Mouse (Mus musculus) lung, adult 18-20 months (tissue): Measurements from ENCODE around the gene Chsy1.

Experiments used
- DNase-seq, 2 experiments: peaks; one replicate each; pipeline ENCODE4 v3.0.0; 2022; ENCODE audit warnings: mixed read lengths in 2 of 2

The Chsy1 gene

GRCm38 (mm10) chr7:66140923-66141570 lies 31.7 kb downstream of the Chsy1 start:
- no peak for DNase-seq

GRCm38 (mm10) chr7:66142514-66142913 lies 33.2 kb downstream of the Chsy1 start:
- no peak for DNase-seq

DNA sequence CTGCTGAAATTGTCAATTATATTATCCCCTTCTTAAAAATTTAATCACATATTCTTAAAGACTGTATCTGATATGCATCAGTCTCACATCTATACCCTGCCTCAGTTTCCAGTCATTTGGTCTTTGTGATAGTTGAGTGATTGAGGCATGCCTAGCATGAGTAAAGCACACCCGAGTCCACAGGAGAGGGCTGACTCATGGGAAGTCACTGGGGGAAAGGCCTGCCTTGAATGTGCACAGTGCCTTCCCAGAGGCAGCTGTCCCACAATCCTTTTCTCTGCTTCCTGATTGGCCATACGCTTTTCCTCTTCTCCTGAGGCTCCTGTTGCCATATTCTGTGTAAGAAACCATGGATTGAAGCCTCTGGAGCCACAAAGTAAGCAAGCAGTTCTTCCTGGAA lies 35.2 kb downstream of the Chsy1 start:
- no peak for DNase-seq

DNA sequence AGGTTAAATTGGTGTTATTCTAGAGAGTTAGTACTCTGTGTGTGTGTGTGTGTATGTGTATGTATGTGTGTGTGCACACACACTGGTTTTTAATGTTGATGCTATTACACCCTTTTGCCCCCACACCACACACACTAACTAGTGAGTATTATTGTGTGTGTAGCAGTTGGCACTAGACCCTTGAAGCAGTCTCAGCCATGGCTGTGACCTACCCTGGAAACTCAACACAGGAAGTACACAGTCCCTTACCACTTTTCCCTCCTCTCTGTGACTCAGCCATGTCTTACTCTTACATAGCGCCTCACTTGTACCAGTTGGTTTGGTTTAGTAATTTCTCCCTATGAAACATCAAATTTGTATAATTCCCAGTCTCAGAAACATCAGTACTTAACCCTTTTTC lies 37.8 kb downstream of the Chsy1 start:
- no peak for DNase-seq

GRCm38 (mm10) chr7:66147816-66148215 lies 38.5 kb downstream of the Chsy1 start:
- DNase-seq: peak; percentile 68

GRCm38 (mm10) chr7:66149506-66149905 lies 40.2 kb downstream of the Chsy1 start:
- no peak for DNase-seq

DNA sequence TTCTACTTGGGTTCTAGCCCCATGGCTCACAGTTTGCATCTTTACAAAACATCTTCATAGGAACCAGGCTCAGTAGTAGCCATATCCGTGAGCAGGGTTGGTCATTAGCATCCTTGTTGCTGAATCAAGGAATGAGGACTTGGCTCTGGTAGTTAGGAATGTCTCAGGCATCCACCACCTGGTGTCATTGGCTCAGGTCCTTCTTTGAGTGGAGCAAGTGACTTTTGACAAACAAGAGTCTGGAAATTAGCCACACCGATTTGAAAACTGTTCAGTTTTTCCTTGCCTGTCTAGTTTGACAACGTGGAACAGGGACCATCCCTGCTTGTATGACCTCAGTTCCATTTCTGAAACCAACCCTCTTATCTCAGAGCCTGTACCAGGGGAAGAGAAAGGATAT lies 41.1 kb downstream of the Chsy1 start:
- DNase-seq: peak; percentile 20 to 44

DNA sequence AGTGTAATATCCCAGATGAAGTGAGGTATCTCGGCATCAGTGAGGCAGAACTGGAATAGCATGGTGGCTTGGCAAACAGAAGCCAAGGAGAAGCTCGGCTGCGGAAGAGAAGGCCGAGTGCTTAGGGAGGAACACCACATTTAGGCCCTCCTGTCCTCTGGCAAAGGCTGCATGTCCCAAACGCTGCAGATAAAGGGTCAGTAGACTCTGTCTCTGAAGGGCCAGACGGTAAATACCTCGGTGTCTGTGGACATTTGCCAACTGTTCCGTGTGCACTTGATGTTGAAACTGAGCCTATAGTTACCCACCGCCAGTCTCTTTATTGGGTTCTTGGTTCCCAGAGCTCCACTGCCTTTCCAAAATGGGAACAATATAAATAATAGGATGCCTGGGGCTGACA lies 48.1 kb downstream of the Chsy1 start:
- no peak for DNase-seq

- DNase-seq: no peak
Measured at GRCm38 (mm10) chr7:66157861-66158415, 48.6 kb downstream of the Chsy1 start.

GRCm38 (mm10) chr7:66158616-66159129 lies 49.4 kb downstream of the Chsy1 start:
- no peak for DNase-seq

DNA sequence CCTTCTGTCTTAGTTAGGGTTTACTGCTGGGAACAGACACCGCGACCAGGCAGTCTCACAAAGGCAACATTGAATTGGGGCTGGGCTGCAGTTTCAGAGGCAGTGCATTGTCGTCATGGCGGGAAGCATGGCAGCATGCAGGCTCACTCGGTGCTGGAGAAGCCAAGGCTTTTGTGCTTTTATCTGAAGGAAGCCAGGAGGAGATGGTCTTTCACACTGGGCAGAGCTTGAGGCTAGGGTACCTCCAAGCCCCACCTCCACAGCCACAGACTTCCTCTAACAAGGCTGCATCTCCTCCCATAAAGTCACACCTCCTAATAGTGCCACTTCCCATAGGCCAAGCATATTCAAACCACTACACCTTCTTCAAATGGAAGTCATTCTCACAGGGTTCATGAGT lies 50.6 kb downstream of the Chsy1 start:
- DNase-seq: no peak

DNA sequence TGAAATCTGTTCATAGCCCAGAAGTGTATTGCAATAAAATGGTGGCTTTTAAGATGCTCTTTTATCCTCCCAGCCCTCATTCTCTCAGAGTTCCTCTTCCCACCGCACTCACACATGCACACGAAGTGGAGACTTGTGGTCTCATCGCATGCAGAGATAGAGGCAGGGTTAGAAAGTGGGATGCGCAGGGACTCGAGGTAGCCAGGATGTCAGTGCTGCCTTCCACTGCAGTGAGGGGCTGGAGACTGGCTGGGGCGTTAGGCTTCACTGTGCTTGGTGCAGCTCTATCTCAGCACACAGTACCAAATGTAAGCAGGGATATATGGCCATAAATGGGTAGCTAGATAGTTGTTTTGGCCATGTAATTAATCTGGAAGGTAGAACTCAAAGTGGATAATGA lies 52.5 kb downstream of the Chsy1 start:
- DNase-seq: no peak

DNA sequence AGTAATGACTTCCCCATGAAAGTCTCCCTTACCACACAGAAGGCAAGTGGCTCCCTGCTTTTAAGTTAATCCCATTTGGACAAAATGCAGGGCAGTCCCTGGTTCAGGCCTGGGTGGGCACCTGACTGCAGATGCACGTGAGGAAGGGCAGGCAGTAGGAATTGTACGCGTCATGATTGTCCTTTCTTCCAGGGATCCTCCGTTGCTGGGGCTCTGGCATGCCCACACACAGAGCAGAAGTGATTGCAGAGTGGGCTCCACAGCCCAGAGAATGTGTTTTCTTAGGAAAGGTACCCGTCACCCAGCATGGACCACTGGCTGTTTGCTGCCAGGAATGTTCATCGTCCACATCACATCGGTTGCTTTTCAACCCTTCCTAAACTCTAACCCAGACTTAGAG lies 53.2 kb downstream of the Chsy1 start:
- DNase-seq: no peak

GRCm38 (mm10) chr7:66162981-66163380 lies 53.7 kb downstream of the Chsy1 start:
- DNase-seq: no peak

GRCm38 (mm10) chr7:66164427-66165031 lies 55.2 kb downstream of the Chsy1 start:
- DNase-seq: no peak

DNA sequence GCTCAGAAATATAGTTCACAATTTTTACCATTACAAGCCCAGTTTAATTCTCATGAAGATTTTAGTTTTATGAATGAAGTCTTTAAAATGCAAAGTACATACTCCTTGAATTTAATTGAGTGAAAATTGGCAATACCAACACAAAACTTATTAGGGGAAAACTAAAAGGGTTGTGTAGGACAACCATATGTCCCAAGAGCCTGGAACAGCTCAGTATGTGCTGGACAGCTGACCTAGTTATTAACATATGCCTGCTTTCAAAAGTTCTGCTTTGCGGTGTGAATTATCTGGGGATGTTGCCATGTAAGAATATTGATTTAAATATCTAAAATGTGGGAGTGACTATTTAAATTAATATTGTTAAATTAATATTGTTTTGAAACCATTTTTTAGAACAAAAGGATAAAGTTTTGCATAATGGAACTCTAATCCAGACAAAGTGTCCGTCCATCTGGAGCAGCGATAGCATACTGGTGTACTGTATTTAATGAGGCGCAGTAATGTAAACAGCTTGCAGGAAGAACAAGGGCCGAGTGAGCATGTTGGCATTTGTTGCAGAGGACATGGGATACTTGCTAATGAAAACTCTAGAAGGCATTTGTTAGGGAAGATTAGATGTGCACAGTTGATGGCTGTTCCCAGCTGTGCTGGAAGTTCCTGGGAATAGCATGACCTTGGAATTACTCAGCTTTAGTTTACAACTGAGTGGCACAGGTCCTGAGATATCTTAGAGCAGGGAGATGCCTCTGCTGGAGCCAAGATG lies 55.9 kb downstream of the Chsy1 start:
- no peak for DNase-seq

DNA sequence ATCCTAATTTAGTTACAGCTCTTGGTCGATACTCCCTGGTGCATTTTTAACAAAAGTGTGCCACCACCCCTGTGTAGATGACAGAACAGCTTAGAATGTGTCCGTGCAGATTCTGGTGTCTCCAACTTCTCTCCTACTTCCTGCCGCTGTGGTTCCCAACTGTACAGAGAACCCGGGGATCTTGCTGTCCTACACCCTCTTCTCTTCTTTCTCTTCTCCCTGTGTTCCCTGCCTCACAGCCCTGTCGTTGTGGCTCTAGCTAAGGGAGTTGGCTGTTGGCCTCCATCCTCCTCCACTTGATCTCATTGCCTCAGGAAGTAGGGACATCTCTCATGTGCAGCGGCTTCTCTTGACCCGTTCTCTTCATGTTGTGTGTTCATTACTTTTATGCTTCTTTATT lies 59.6 kb downstream of the Chsy1 start:
- DNase-seq: no peak

DNA sequence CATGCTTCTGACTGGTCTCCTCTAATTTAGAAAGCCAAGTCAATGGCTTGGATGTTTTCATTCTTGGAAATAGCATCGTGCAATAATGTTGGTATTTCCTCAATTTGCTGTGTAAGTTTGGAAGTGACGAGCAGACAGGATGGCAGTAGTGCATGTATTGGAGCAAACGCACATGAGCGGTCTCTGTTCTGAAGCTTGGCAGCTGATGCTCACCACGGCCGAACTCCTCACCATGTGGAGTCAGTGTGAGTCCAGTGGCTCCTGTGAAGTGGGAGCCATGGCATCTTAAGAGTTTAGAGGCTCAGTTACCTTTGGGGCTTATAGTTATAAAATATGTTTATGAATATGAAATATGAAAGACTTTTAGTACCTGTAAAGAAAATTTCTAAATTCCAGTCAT lies 60.2 kb downstream of the Chsy1 start:
- no peak for DNase-seq

- no peak for DNase-seq
Measured at GRCm38 (mm10) chr7:66170802-66171505, 61.6 kb downstream of the Chsy1 start.

- peak in 1 of 2 experiments; percentile 28 for DNase-seq
Measured at GRCm38 (mm10) chr7:66175738-66176137, 66.4 kb downstream of the Chsy1 start.

- no peak for DNase-seq
Measured at GRCm38 (mm10) chr7:66176256-66176655, 66.9 kb downstream of the Chsy1 start.

- no peak for DNase-seq
Measured at GRCm38 (mm10) chr7:66176929-66177328, 67.6 kb downstream of the Chsy1 start.

DNA sequence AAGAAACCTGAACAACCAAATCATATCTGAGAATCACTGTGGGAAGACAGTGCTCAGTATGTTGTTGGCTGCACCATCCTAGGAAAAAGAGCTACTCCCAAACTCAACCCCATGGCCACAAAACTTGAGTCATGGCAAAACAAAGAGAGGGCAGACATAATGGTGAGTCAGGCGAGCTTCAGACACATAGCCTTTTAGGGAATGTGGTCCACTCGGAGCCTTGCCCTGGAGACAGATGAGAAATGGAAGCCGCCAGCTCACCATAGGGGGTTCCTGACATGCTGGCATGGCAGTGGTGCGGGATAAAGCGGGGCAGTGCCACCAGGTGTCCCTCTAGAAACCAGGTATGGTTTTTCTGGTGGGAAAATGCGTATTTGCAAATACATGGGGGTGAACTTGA lies 68.8 kb downstream of the Chsy1 start:
- DNase-seq: no peak
